Mouse (Mus musculus): ENCODE measurements around the gene Itgb6.

- TF ChIP-seq CTCF (IDR thresholded peaks at IDR 0.05; ENCODE audit: low read depth) (no peak), EP300 (IDR thresholded peaks at IDR 0.05; ENCODE audit: low read depth) (no peak)
These were observed 28.8 kb upstream of the Itgb6 start for GRCm38 (mm10) chr2:60751274-60751673.

Measured in liver, postnatal 0 days (tissue).